Mouse (Mus musculus) erythroblast, embryonic 14.5 days (primary cell): ENCODE measurements around the gene Rcvrn.

ENCODE experiments used
- GATA1 ChIP-seq: IDR thresholded peaks from 2 replicates; pipeline ENCODE4 v1.6.1; 2012; ENCODE audit warnings: low read length, inconsistent platforms, mixed read lengths
- TAL1 ChIP-seq: IDR thresholded peaks from 3 replicates; pipeline ENCODE4 v1.6.1; 2012; ENCODE audit warnings: low read length, inconsistent platforms, mixed read lengths

- TF ChIP-seq GATA1 (no peak), TAL1 (no peak)
Observed at GRCm38 (mm10) chr11:67663437-67663836, 31.7 kb upstream of the Rcvrn start.
